Mouse (Mus musculus) 416B (cell line): Measurements from ENCODE around the gene Aaed1.

Source experiments
- DNase-seq: peaks from one replicate; pipeline ENCODE4 v3.0.0; 2011; ENCODE audit warnings: low read depth

Gene Aaed1

DNA sequence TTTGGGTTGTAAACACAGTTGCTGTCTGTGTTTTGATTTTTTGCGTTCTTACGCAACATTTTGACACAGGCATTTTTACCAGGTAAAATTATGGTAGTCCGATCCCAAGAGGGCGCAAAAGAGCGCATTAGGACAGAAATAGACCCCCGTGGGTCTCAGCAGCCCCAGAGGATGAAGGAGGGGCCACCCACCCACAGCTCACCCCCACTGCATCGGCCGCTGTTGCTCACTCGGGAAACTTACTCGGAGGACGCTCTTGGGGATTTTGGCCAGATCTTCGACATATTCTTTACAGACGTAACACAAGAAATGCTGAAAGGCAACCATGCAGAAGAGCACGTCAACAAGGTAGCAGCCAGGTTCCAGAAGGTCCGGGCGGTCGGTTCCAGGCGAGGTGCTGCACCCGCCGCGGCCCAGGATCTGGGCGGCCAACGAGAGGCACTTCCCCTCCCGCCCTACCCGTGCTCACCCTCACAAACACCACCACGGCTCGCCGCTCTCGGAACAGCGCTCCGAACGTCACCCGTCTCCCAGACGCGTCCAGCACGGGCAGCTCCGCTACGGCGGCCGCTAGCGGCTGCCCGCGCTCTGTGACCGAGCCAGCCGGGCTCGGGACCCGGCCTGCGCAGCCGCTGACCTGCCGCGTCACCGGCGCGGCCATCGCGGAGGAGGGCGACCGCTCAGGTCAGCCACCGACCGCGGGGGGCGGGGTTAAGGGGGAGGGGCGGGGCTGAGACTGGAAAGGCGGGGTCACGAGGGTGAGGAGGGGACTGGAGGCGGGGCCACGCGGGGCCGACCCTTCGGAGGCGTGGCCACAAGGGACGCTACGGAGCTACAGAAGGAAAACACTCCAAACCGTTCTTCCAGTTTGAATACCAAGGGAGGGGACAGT, at the start of gene Aaed1:
TSS of gene Aaed1 (minus strand) at position 687 of the 892 bp plus-strand sequence.
- peak; percentile 86 for DNase-seq

DNA sequence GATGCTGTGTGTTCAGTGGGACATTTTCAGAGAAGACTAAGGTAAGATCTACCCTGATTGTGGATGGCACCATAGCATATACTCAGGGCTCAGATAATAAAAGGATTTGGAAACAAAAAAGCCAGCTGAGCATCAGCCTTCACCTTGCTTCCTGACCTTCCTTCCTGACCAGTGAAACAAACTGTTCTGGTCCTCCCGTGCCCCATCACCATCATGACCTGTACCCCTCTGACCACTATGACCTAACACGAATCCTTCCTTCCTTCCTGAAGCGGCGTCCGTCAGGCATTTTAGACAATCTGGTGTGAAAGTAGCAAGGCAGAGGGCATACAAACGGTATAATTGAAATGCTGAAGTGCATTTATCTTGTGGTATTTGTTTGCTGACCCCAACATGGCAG, 49.6 kb upstream of the Aaed1 start:
- DNase-seq, result no peak

DNA sequence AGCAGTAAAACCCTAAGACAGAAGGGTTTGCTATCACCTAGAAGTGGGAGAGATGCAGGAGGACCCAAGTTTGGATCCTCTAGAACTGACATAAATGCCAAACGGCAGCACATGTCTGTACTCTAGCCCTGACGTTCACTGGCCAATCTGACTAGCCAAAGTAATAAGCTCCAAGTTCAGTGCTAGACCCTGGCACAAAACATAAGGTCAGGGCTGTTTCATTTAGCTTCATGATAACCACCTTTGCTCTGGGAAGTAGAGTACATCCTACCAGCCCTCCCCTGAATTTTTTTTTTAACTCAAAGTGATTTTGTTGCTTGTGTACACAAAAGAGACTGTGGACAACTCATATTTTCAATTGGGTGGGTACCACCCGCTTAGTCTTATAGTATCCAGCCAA, 48.5 kb upstream of the Aaed1 start:
- no peak for DNase-seq

DNA sequence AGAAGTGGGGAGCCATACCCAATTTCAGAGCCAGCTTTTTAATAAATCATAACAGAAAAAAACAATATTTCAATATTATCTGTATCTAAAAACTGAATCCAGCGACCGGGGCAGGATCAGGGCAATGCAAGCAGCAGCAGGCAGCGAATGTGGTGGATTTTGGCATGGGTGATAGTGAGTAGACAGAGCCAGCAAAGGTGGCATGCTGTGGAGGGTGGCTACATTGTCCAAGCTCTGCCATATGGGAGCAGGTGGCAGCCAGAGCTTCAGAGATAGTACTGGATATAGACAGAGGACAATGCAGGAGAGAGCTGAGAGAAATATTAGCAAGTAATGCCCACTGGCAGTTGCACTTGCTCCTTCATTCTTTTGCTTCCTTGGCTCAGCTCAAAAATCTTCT, 47.2 kb upstream of the Aaed1 start:
- no peak for DNase-seq

DNA sequence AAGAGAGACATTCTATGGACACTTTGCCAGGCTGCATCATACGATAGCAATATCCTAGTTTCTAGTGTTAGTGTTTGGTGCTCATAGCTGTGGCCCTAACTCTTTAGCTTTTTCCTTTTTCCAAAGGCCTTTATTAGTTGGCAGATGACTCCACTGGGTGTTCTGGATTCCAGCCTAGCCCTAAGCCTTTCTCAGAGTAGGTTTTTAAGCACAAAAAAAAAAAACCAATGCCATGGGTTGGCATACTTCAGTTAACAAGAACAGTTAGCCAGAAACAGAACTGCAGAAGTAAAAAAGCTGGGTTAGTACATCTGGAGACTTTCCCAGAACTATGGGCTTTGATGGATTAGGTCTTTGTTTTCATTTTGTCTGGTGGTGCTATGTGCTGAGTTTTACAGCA, 46.0 kb upstream of the Aaed1 start:
- no peak for DNase-seq

DNA sequence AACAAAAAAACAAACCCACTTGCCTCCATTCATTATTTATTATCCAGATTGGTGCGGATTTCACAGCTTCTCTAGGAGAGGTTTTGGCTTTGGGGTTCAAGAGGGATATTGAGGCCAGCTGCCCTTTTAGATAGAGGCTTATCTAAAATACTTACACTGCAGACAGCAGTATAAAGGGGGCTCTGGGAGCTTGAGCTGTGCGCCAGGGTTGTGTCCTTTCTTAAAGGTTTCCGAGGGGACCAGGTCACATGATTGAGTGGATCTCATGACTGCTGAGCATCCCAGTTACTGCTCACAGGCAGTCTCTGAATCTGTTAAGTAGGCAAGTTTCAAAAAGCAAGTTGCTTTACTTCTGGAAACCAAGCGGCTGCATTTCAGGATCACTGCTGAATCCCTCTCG, 44.9 kb upstream of the Aaed1 start:
- no peak for DNase-seq

DNA sequence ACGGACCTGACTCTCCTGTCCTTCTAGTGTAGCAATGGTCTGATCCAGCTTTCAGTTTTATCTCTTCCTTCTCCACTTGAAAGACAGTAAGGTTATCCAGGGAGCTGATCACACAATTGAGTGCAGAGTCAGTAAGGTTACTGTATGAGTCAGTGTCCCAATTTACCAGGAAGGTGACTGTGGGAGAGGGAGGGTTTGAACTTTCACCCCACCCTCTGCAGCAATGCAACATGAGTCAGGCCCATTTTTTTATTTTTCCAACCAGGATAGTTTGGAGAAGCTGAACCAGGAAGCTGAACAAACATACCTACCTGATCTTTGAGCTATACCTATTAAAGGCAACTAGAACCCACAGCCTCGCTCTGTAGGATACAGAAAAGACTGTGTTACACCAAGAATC, 37.0 kb upstream of the Aaed1 start:
- DNase-seq, result no peak

DNA sequence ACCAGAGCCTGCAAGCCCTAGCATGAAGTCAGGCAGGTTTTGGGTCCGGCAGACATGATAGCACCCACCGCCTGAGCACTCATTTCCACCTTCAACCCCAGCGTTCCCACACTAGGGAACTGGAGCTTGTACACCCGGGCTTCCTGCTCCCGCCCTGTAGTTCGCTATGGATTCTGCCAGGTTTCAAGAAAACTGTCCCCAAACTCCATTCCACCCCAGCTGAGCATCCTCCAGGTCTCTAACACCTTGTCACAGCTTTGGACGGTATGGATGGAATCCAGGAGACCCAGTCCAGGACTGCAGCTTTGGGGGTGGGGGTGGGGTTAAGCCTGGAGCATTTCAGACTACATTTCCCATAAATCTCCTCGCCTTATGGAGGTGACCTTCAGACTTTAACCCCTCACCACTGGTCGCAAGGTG, 31.6 kb upstream of the Aaed1 start:
- DNase-seq, result no peak

DNA sequence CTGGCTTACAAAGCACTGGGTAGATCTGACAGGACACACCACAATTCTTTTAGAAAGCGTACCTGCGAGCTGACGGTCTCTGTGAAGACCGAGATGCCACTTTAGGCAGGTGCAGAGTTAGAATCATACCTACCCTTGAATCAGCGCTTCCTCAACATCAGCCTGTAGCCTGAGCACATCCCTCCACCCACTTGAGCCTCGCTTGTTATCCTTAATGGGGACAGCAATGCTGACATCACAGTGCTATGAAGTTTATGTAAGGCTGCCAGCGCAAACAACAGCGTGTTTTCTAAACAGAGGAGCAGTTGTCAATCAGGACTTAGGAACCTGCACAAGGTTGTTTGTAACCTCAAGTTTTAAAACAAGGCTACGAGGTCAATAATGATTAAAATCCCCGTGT, 31.1 kb upstream of the Aaed1 start:
- DNase-seq, result no peak

DNA sequence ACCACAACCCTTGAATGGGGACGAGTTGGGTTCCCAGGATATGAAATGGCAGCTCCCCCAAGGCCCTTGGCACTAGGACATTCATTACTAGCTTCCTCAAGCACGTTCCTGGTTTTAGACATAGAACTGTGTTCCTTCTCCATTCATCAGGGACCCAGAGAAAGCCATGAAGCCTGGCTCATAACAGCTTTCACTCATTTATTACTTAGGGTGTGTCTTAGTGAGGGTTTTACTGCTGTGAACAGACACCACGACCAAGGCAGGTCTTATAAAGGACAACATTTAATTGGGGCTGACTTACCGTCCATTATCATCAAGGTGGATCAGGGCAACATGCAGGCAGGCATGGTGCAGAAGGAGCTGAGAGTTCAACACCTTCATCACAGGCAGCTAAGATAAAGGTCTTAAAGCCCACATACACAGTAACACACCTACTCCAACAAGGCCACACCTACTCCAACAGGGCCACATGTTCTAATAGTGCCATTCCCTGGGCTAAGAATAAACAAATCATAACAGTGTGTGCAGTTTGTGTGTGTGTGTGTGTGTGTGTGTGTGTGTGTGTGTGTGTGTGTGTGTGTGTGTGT, 23.1 kb upstream of the Aaed1 start:
- DNase-seq, result no peak

DNA sequence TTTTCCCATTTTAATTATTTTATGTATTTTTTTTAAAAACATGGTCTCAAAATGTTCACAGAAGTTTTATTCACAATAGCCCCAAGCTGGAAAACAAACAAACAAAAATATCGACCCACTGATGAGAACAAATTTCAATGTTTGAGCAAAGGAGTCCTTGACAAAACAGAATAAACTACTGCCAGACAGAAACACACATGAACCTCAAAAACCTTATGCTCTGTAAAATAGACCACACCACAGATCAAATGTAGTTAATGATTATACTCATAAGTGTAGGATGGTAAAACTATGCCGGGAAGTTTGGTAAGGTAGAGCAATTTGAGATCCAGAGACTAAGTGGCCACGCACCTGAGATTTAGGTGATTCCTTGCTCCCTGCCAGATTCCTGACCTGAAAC, 20.6 kb upstream of the Aaed1 start:
- DNase-seq, result no peak

DNA sequence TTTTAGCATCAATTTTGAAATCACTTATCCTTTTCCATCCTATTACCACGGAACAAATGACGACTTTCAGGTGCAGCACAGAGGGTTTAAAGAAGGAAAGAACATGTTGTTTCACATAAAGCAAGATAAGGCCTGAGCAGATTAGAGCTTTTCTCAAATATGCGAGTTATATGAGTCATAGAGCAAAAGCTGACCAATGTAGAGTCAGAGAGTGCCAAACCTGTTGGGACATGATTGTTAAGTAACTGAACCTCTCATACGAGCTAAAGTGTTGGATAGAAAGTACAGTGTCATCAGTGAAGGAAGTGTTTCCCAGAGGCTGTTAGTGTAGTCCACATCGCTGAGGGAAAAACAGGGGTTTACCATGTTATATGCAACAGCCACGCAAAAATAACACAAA, 19.8 kb upstream of the Aaed1 start:
- DNase-seq, result no peak

DNA sequence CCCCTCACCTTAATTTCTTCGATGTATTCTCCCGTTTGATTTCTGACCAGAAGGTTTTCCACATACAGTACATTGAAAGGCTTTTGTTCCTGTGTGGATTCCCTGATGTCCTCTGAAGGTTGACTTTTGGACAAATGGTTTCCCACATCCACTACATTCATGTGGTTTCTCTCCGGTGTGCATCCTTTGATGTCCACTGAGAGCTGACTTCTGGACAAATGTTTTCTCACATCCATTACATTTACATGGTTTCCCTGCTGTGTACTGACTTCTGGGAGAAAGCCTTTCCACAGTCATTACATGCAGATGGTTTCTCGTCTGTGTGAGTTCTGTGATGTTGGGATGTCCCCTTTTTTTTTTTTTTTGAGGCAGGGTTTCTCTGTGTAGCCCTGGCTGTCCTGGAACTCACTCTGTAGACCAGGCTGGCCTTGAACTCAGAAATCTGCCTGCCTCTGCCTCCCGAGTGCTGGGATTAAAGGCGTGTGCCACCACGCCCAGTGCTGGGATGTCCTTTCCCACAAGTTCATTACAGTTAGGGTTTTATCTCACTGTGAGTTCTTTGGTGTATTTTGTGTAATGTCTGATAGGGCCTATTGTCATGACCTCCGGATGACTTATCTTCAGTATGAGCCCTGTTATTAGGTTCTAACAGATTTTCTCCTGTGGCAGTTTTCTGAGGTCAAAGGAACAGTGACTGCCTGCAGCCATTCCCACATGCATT, 10.2 kb upstream of the Aaed1 start:
- no peak for DNase-seq

DNA sequence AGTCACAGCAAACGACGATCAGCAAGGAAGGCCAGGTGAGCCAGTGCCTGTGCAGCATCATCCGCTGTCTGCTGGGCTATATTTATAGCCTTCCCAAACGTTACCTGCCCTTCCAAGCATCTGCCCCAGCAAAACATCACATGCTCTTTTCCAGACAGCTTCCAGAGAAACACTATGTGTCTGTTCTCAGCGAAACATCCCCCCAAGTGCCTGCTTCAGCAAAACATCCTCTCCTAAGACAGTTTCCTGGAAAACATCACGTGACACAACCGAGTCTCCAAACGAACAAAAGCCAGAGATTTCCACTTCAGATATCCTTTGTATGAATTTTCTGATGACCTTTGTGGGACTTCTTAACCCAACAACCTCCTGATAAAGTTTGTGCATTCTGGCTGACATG, 7.8 kb upstream of the Aaed1 start:
- DNase-seq, result no peak

DNA sequence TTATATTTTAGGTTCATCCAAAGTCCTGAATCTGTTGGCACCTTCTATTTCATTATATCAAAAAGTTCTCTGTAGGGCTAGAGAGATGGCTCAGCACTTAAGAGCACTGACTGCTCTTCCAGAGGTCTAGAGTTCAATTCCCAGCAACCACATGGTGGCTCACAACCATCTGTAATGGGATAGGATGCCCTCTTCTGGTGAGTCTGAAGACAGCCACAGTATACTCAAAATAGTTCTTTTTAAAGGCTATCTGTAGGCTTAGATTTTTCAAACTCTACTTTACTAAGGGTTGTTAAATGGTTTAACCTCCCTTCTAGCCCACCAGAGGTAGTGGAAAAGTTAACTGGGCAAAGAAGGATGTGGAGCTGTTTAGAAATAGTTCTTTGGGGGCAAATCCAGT, 7.3 kb upstream of the Aaed1 start:
- no peak for DNase-seq

DNA sequence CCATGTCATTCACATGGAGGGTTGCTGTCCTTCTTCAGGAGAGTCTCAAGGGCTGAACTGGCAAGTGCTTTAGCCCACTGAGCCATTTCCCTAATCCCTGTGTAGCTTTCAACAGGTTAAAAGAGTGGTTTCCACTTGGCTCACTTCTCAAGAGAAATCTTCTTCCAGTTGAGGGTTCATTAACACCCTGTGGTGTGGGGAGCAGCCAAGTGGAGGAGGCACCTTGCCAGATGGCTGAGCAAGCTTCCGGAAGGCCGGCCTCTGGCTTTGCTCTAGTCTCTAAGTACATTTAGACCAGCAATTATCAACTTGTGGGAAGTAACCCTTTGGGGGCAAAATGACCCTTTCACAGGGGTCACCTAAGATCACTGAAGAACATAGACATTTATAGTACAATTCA, 5.8 kb upstream of the Aaed1 start:
- peak; percentile 75 for DNase-seq

DNA sequence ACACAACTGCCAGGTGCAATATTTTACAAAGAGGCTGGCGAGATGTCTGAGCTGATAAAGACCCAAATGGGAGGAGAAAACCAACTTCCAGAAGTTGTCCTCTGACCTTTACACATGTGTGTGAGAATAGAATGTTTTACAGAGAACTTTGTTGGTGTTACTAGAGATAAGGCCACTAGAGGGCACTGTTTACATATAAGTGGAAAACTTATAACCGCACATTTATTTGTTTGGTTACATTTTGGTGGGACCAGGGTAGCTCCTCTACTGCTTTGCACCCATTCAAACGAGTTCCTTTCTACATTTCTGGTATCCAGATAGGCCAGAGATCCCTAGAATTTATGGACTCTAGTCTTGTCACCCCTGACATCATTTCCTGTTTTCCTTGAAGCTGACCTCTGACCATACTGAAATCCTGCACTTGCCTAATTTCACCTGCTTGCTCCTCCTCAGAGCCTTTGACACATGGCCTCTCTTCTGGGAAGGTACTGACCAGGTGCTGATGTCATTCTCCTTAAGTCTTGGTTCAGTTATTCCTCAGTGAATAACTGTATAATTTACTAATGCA, 3.1 kb upstream of the Aaed1 start:
- DNase-seq, result peak; percentile 77

DNA sequence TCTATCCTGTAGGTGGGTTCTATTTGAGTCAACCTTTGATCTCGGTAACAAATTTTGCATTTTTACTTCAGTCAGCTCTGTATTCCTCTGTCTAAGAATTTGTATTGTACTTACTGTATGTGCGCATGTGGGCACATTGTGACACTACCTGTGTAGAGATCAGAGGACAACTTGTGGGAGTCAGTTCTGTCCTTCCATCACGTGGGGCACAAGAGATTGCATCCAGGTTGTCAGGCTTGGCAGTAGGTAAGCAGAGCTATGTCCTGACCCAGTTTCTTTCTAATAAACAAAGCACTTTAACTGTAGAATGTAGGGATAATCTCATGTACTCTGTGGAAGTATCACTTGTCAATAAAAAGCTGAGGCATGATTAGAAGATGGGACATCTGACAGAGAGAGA, 1.5 kb upstream of the Aaed1 start:
- DNase-seq, result no peak

DNA sequence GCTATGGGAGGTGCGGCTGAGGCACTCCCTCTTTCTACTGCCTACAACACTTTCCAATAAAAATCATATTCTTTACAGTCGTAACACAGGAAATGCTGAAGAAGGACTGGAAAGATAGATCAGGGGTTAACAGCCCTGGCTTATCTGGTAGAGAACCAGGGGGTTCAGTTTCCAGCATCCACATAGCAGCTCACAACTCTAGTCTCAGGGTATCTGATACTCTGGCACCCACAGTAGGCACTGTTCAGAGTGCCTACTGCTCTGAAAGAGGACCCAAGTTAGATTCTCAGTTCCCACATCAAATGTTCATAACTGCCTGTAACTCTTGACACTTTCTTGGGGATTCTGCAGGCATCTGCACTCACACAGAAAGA, 393 bp upstream of the Aaed1 start:
- DNase-seq, result no peak

DNA sequence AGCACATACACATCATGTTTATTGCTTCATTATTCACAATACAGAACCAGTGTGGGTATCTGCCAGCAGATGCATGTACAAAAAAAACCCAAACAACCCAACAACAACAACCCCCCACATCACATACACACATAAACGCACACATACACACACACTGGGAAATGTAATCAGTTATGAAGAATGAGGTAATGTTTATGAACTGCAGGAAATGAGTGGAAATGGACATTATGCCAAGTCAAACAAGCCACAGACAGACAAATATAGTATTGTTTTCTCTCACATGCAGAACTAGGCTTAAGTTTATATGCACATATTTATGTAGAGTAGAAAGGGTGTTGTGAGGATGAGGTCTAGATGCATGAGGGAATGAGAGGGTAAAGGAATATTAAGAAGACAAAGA, 1.2 kb downstream of the Aaed1 start:
- DNase-seq, result peak; percentile 26

DNA sequence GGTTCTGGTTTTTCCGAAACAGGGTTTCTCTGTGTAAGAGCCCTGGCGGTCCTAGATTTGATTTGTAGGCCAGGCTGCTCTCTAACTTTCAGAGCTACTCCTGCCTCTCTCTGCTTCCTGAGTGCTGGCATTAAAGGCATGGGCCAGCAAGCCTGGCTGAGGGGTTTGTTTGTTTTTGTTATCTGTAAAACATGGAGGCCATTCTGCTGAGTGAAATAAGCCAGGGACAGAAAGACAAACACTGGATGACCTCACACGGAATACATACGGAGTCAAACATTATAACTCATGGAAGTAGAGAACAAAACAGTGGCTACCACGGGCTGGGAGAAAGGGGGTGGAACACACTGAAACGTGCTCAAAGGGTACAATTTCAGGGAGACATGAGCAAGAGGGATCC, 1.9 kb downstream of the Aaed1 start:
- no peak for DNase-seq

DNA sequence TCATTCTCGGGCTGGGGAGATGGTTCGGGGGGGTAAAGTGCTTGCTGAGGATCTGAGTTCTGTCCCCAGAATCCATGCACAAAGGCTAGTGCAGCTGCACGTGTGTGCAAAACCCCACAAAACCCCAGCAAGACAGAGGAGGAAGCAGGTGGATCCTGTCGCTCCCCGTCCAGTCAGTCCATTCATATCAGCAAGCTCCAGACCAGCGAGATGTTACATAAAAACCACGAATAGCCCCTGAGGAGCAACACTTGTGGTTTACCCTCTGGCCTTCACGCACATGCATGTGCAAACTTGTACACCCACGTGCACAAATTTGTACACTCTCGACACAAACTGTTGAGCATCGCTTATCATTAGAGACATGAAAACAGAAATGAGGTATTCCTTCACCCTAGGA, 2.7 kb downstream of the Aaed1 start:
- DNase-seq, result peak; percentile 92

DNA sequence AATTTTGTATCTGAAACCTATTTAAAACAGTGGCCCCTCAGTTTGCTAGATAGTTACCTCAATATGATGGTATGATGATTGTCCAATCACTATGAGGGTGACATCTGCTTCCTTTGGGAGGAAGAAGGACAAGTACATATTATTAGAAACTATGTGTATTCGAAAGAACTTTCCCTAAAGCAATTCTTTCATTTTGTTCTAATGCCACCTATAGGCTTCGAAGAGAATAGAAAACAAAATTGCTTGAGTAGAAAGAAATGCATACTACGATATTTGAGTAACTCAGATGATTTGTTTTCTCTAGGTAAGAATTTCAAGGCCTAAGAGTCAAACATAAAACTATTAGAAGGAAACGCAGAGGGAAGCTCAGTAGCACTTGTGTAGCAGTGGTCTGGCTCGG, 3.5 kb downstream of the Aaed1 start:
- peak; percentile 72 for DNase-seq
